Mouse (Mus musculus): ENCODE measurements around the gene Zap70. TPM values are rescaled to one million over a fixed set of nuclear protein-coding genes. Genes with fewer than 3 reads are reported as not detected.

Gene Zap70
- total and polyA plus RNA-seq, 3 experiments = 0.23 to 0.25 TPM; not detected in 1

- no peak overlapping the region for H3K27ac ChIP-seq (ENCODE audit: insufficient read depth, low read depth)
- H3K9ac ChIP-seq (ENCODE audit: insufficient read depth, low read depth) = no peak overlapping the region
- peaks cover 2% of the 10 kb centered on the region for H3K9me3 ChIP-seq (replicated peaks; ENCODE audit: low read length)
- in situ Hi-C loops (cut with MboI; ENCODE audit: low pct_ligation_motif_present, low pct_unique_long_range_greater_than_20kb, low sequenced_read_pairs) = no loop called here
- H3K27me3 ChIP-seq (replicated peaks) = no peaks in the 10 kb centered on the region
- no peak overlapping the region for H3K4me2 ChIP-seq (ENCODE audit: insufficient read depth, low read depth, poor library complexity, severe bottlenecking)
- dilution Hi-C loops (cut with MboI; ENCODE audit: extremely low pct_ligation_motif_present, extremely low pct_unique_long_range_greater_than_20kb, low sequenced_read_pairs) = no loop called here
- no peak for TF ChIP-seq RCOR1 (conservative IDR thresholded peaks at IDR 0.05; ENCODE audit: low read depth, low read length)
- no peak for TF ChIP-seq CTCF (conservative IDR thresholded peaks at IDR 0.05 in 1 of 2, IDR thresholded peaks at IDR 0.05 in 1 of 2; ENCODE audit: low read depth in 2 of 2, low read length in 2 of 2)
- no peak for TF ChIP-seq CHD1 (IDR thresholded peaks at IDR 0.05; ENCODE audit: low read depth, low read length)
- TF ChIP-seq NRF1 (IDR thresholded peaks at IDR 0.05; ENCODE audit: low read depth, low read length) = no peak
- TF ChIP-seq NELFE (IDR thresholded peaks at IDR 0.05; ENCODE audit: low read depth, low read length) = no peak
- TF ChIP-seq ZC3H11A (IDR thresholded peaks at IDR 0.05; ENCODE audit: low read depth, low read length) = no peak
- TF ChIP-seq E2F4 (IDR thresholded peaks at IDR 0.05; ENCODE audit: insufficient replicate concordance, low read depth, low read length) = no peak
- TF ChIP-seq GABPA (IDR thresholded peaks at IDR 0.05; ENCODE audit: insufficient replicate concordance, low read depth, low read length) = no peak
- TF ChIP-seq BHLHE40 (IDR thresholded peaks at IDR 0.05; ENCODE audit: low read depth, low read length) = no peak
- TF ChIP-seq ZMIZ1 (IDR thresholded peaks at IDR 0.05; ENCODE audit: low read depth, low read length) = no peak
- no peak for TF ChIP-seq SIN3A (IDR thresholded peaks at IDR 0.05; ENCODE audit: low read length)
- no peak for TF ChIP-seq ZNF384 (IDR thresholded peaks at IDR 0.05; ENCODE audit: low read depth, low read length)
- no peak for TF ChIP-seq ZKSCAN1 (IDR thresholded peaks at IDR 0.05; ENCODE audit: borderline replicate concordance, low read depth, low read length)
- no peak for TF ChIP-seq USF1 (IDR thresholded peaks at IDR 0.05; ENCODE audit: low read depth, low read length)
- no peak for TF ChIP-seq JUN (IDR thresholded peaks at IDR 0.05; ENCODE audit: insufficient read depth, low read depth, low read length)
- TF ChIP-seq MAFK (IDR thresholded peaks at IDR 0.05; ENCODE audit: insufficient replicate concordance, low read length) = no peak
- peaks cover 8 to 31% of the 10 kb centered on the region in 2 experiments; a peak in 2 of 4 replicates for H3K4me1 ChIP-seq (ENCODE audit: control insufficient read depth in 1 of 2, insufficient read depth in 2 of 2)
- no peaks in the 10 kb centered on the region for H3K36me3 ChIP-seq (replicated peaks in 1 of 2; ENCODE audit: control insufficient read depth in 1 of 2, insufficient read depth in 1 of 2, low read length in 1 of 2)
- H3K4me3 ChIP-seq (replicated peaks in 1 of 3; ENCODE audit: low read depth in 2 of 3, low read length in 2 of 3, poor library complexity in 1 of 3) = no peak overlapping the region
- no peak for DNase-seq (ENCODE audit: extremely low read depth)
- H3K79me2 ChIP-seq (replicated peaks; ENCODE audit: control insufficient read depth, extremely low read depth, insufficient read depth, poor library complexity, severe bottlenecking) = no peaks in the 10 kb centered on the region
Measured at GRCm38 (mm10) chr1:36770998-36771397, 9.4 kb downstream of the Zap70 start.

- in situ Hi-C loops (cut with MboI; ENCODE audit: low pct_ligation_motif_present, low pct_unique_long_range_greater_than_20kb, low sequenced_read_pairs) = no loop called here
- H3K79me2 ChIP-seq (replicated peaks; ENCODE audit: control insufficient read depth, extremely low read depth, insufficient read depth, poor library complexity, severe bottlenecking) = no peaks in the 10 kb centered on the region
- H3K9ac ChIP-seq (ENCODE audit: insufficient read depth, low read depth) = no peak overlapping the region
- DNase-seq (ENCODE audit: extremely low read depth) = no peak
- H3K27ac ChIP-seq (ENCODE audit: insufficient read depth, low read depth) = no peak overlapping the region
- dilution Hi-C loops (cut with MboI; ENCODE audit: extremely low pct_ligation_motif_present, extremely low pct_unique_long_range_greater_than_20kb, low sequenced_read_pairs) = no loop called here
- peaks cover 5% of the 10 kb centered on the region for H3K9me3 ChIP-seq (replicated peaks; ENCODE audit: low read length)
- peaks cover 3 to 19% of the 10 kb centered on the region in 2 experiments; a peak in 2 of 4 replicates for H3K4me1 ChIP-seq (ENCODE audit: control insufficient read depth in 1 of 2, insufficient read depth in 2 of 2)
- no peak overlapping the region for H3K4me3 ChIP-seq (replicated peaks in 1 of 3; ENCODE audit: low read depth in 2 of 3, low read length in 2 of 3, poor library complexity in 1 of 3)
- no peak overlapping the region for H3K4me2 ChIP-seq (ENCODE audit: insufficient read depth, low read depth, poor library complexity, severe bottlenecking)
- no peak for TF ChIP-seq ZNF384 (IDR thresholded peaks at IDR 0.05; ENCODE audit: low read depth, low read length)
- TF ChIP-seq MAFK (IDR thresholded peaks at IDR 0.05; ENCODE audit: insufficient replicate concordance, low read length) = no peak
- no peak for TF ChIP-seq RAD21 (IDR thresholded peaks at IDR 0.05; ENCODE audit: low read depth, low read length)
- no peak for TF ChIP-seq EP300 (IDR thresholded peaks at IDR 0.05; ENCODE audit: low read length)
- TF ChIP-seq GABPA (IDR thresholded peaks at IDR 0.05; ENCODE audit: insufficient replicate concordance, low read depth, low read length) = no peak
- no peak for TF ChIP-seq TCF12 (IDR thresholded peaks at IDR 0.05; ENCODE audit: low read depth, low read length)
- no peak for TF ChIP-seq JUND (conservative IDR thresholded peaks at IDR 0.05; ENCODE audit: low read depth, low read length)
- no peak for TF ChIP-seq CHD2 (IDR thresholded peaks at IDR 0.05; ENCODE audit: low read length)
- H3K27me3 ChIP-seq (replicated peaks) = no peaks in the 10 kb centered on the region
- H3K36me3 ChIP-seq (replicated peaks in 1 of 2; ENCODE audit: control insufficient read depth in 1 of 2, insufficient read depth in 1 of 2, low read length in 1 of 2) = no peaks in the 10 kb centered on the region
Measured at GRCm38 (mm10) chr1:36772198-36772934, 10.8 kb downstream of the Zap70 start.
